22 mouse cellular contexts compared by ENCODE assay signal in the genomic region with DNA sequence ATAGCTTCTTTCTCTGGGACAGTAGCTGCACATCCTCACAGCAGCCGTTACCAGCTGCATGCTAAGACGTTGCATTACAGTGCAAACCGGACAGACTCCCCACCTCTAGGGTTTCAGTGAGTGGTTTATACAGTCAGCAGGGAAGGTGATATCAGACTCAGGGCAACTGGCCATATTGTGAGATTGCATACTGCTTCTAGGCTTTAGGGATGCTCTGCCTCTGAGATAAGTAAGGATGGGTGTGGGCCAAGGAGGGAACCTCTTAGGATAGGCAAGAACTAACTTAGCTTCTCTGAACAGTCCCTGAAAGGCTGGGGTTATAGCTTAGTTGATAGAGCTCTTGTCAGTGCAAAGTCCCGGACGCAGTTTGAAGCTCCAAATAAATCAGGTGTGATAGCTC. TPM values are rescaled to one million over a fixed set of nuclear protein-coding genes. Genes with fewer than 3 reads are reported as not detected.
A peak's percentile ranks its signal among the peaks of the same experiment; 100 is the strongest.
DNase-seq lines count a peak whose midpoint lies in the region; ATAC-seq and TF ChIP-seq lines count a peak whose summit lies in the region.
"Had no signal": no experiment of that assay in that cellular context is flagged by ENCODE, and none has a peak within 500 bp of the region (broad histone marks: within the 10 kb centered on the region; RNA-seq: fewer than 3 reads in every experiment).

No protein-coding gene starts in this region.

- H3K4me1 ChIP-seq in heart, embryonic 15.5 days (replicated peaks) = peaks cover 89% of the 10 kb centered on the region
- peaks cover 43% of the 10 kb centered on the region for H3K4me1 ChIP-seq in heart, adult 2 months (ENCODE audit: control insufficient read depth, insufficient read depth, low read length)
- H3K4me1 ChIP-seq in liver, embryonic 12.5 days = peaks cover 98% of the 10 kb centered on the region
- peaks cover 79% of the 10 kb centered on the region for H3K4me1 ChIP-seq in liver, embryonic 16.5 days (ENCODE audit: control insufficient read depth, low read depth, low read length)
- peaks cover 10% of the 10 kb centered on the region for H3K4me1 ChIP-seq in hindbrain, embryonic 14.5 days (replicated peaks; ENCODE audit: control insufficient read depth, insufficient read depth, low read length)
- peaks cover 11% of the 10 kb centered on the region for H3K4me1 ChIP-seq in hindbrain, embryonic 16.5 days (ENCODE audit: control insufficient read depth, insufficient read depth, low read depth, low read length)

- intact Hi-C loops in heart, adult 2 months (cut with DNase I) = no loop called here

- TF ChIP-seq POLR2A in heart, adult 2 months (IDR thresholded peaks at IDR 0.05; ENCODE audit: insufficient read depth, low read depth, low read length) = no peak

- no peaks in the 10 kb centered on the region for H3K36me3 ChIP-seq in heart, embryonic 15.5 days
- H3K36me3 ChIP-seq in heart, adult 2 months (ENCODE audit: control insufficient read depth, insufficient read depth, low read length) = no peaks in the 10 kb centered on the region; the same call in 1 of the 2 replicates
- H3K36me3 ChIP-seq in liver, embryonic 12.5 days = no peaks in the 10 kb centered on the region
- H3K36me3 ChIP-seq in liver, embryonic 16.5 days (ENCODE audit: control insufficient read depth, insufficient read depth) = no peaks in the 10 kb centered on the region
- no peaks in the 10 kb centered on the region for H3K36me3 ChIP-seq in hindbrain, embryonic 14.5 days (replicated peaks; ENCODE audit: control insufficient read depth, insufficient read depth)
- H3K36me3 ChIP-seq in hindbrain, embryonic 16.5 days (ENCODE audit: control insufficient read depth, insufficient read depth, low read length) = no peaks in the 10 kb centered on the region
- H3K36me3 ChIP-seq: kidney, embryonic 15.5 days; limb, embryonic 13.5 days had no signal

- peak overlapping the region; percentile 64 for H3K27ac ChIP-seq in heart, embryonic 15.5 days
- H3K27ac ChIP-seq in heart, adult 2 months = no peak overlapping the region
- peak overlapping the region; percentile 46 for H3K27ac ChIP-seq in liver, embryonic 12.5 days
- H3K27ac ChIP-seq in liver, embryonic 16.5 days (ENCODE audit: low read length) = no peak overlapping the region; the same call in 1 of the 2 replicates
- H3K27ac ChIP-seq in hindbrain, embryonic 14.5 days = no peak overlapping the region
- no peak overlapping the region for H3K27ac ChIP-seq in hindbrain, embryonic 16.5 days (ENCODE audit: low read depth, low read length)
- H3K27ac ChIP-seq: forebrain, embryonic 13.5 days; hindbrain, embryonic 10.5 days; kidney, embryonic 15.5 days; limb, embryonic 13.5 days had no signal

- no peak for TF ChIP-seq EP300 in heart, adult 2 months (IDR thresholded peaks at IDR 0.05; ENCODE audit: insufficient read depth, low read depth, low read length)

- H3K4me2 ChIP-seq in heart, embryonic 15.5 days = no peak overlapping the region
- H3K4me2 ChIP-seq in liver, embryonic 12.5 days = peak overlapping the region; percentile 83
- peak overlapping the region; percentile 14 for H3K4me2 ChIP-seq in liver, embryonic 16.5 days (ENCODE audit: low read depth, low read length)
- no peak overlapping the region for H3K4me2 ChIP-seq in hindbrain, embryonic 14.5 days (replicated peaks)
- no peak overlapping the region for H3K4me2 ChIP-seq in hindbrain, embryonic 16.5 days (ENCODE audit: low read length)
- H3K4me2 ChIP-seq: forebrain, embryonic 13.5 days; kidney, embryonic 15.5 days; limb, embryonic 13.5 days; lung, embryonic 14.5 days had no signal

- H3K9ac ChIP-seq in heart, embryonic 15.5 days = no peak overlapping the region
- H3K9ac ChIP-seq in heart, adult 2 months (ENCODE audit: low read depth, low read length) = no peak overlapping the region
- H3K9ac ChIP-seq in liver, embryonic 12.5 days = no peak overlapping the region
- H3K9ac ChIP-seq in liver, embryonic 16.5 days (ENCODE audit: low read depth, low read length) = no peak overlapping the region
- H3K9ac ChIP-seq in hindbrain, embryonic 14.5 days = no peak overlapping the region
- no peak overlapping the region for H3K9ac ChIP-seq in hindbrain, embryonic 16.5 days (ENCODE audit: low read depth, low read length)
- H3K9ac ChIP-seq: forebrain, embryonic 13.5 days; kidney, embryonic 15.5 days; limb, embryonic 13.5 days; lung, embryonic 14.5 days had no signal

- no peaks in the 10 kb centered on the region for H3K9me3 ChIP-seq in heart, embryonic 15.5 days (replicated peaks)
- no peaks in the 10 kb centered on the region for H3K9me3 ChIP-seq in liver, embryonic 12.5 days (replicated peaks)
- H3K9me3 ChIP-seq in liver, embryonic 16.5 days (replicated peaks; ENCODE audit: control insufficient read depth, low read length) = no peaks in the 10 kb centered on the region
- no peaks in the 10 kb centered on the region for H3K9me3 ChIP-seq in hindbrain, embryonic 14.5 days (ENCODE audit: control insufficient read depth, low read length)
- H3K9me3 ChIP-seq in hindbrain, embryonic 16.5 days (ENCODE audit: control insufficient read depth, low read length) = no peaks in the 10 kb centered on the region
- H3K9me3 ChIP-seq: forebrain, embryonic 13.5 days; hindbrain, embryonic 10.5 days; kidney, embryonic 15.5 days; limb, embryonic 13.5 days; megakaryocyte, embryonic 14.5 days had no signal

- DNase-seq in heart, adult 2 months = no peak
- DNase-seq in hindbrain, embryonic 14.5 days (ENCODE audit: low spot score) = no peak
- DNase-seq in layer of hippocampus, adult 18-20 months (ENCODE audit: low spot score in 2 of 2) = no peak
- DNase-seq: adrenal gland, postnatal 10 days; cerebellum, postnatal 36 days; gastrocnemius, postnatal 36 days; kidney, adult 11 months; kidney, postnatal 4 days; layer of hippocampus, adult 9-11 months; lung, embryonic 14.5 days; midbrain, embryonic 14.5 days; right cerebral cortex, postnatal 14 days; thymus, postnatal 14 days had no signal

- TF ChIP-seq CTCF in heart, adult 2 months (IDR thresholded peaks at IDR 0.05) = no peak

- H3K79me2 ChIP-seq in heart, adult 2 months (replicated peaks; ENCODE audit: control insufficient read depth, insufficient read depth, low read length) = peaks cover 11% of the 10 kb centered on the region

- H3K4me3 ChIP-seq in heart, embryonic 15.5 days = no peak overlapping the region
- no peak overlapping the region for H3K4me3 ChIP-seq in heart, adult 2 months
- no peak overlapping the region for H3K4me3 ChIP-seq in liver, embryonic 12.5 days
- H3K4me3 ChIP-seq in liver, embryonic 16.5 days (ENCODE audit: low read depth, low read length) = no peak overlapping the region
- H3K4me3 ChIP-seq in hindbrain, embryonic 14.5 days (replicated peaks; ENCODE audit: low read length) = no peak overlapping the region
- no peak overlapping the region for H3K4me3 ChIP-seq in hindbrain, embryonic 16.5 days (ENCODE audit: low read length)
- H3K4me3 ChIP-seq: forebrain, embryonic 13.5 days; hindbrain, embryonic 10.5 days; kidney, embryonic 15.5 days; limb, embryonic 13.5 days; megakaryocyte, embryonic 14.5 days had no signal

- no peaks in the 10 kb centered on the region for H3K27me3 ChIP-seq in heart, embryonic 15.5 days
- H3K27me3 ChIP-seq in heart, adult 2 months (ENCODE audit: control insufficient read depth, insufficient read depth, low read length) = no peaks in the 10 kb centered on the region
- H3K27me3 ChIP-seq in liver, embryonic 12.5 days (replicated peaks) = peaks cover 38% of the 10 kb centered on the region
- no peaks in the 10 kb centered on the region for H3K27me3 ChIP-seq in liver, embryonic 16.5 days (ENCODE audit: control insufficient read depth, insufficient read depth, low read depth, low read length)
- H3K27me3 ChIP-seq in hindbrain, embryonic 14.5 days (ENCODE audit: control insufficient read depth, insufficient read depth, low read length) = no peaks in the 10 kb centered on the region
- no peaks in the 10 kb centered on the region for H3K27me3 ChIP-seq in hindbrain, embryonic 16.5 days (replicated peaks; ENCODE audit: control insufficient read depth, insufficient read depth, low read length)
- H3K27me3 ChIP-seq: forebrain, embryonic 13.5 days; kidney, embryonic 15.5 days; limb, embryonic 13.5 days; megakaryocyte, embryonic 14.5 days had no signal

- WGBS in heart, embryonic 15.5 days = 62% methylated on average over 5 of the region's 5 CpGs
- 71% methylated on average over 5 of the region's 5 CpGs for WGBS in heart, adult 2 months
- 48% methylated on average over 5 of the region's 5 CpGs for WGBS in liver, embryonic 12.5 days (ENCODE audit: insufficient replicate concordance)
- 42% methylated on average over 5 of the region's 5 CpGs for WGBS in liver, embryonic 16.5 days (ENCODE audit: insufficient replicate concordance)
- WGBS in hindbrain, embryonic 14.5 days = 92% methylated on average over 5 of the region's 5 CpGs
- WGBS in hindbrain, embryonic 16.5 days = 89% methylated on average over 5 of the region's 5 CpGs

- ATAC-seq in heart, embryonic 15.5 days (replicated peaks; ENCODE audit: insufficient number of reproducible peaks, insufficient read depth, low FRiP score, low read depth) = no peak
- ATAC-seq in liver, embryonic 12.5 days = peak; percentile 30
- peak; percentile 19; the same call in 1 of the 2 replicates for ATAC-seq in liver, embryonic 16.5 days (ENCODE audit: low read depth)
- no peak for ATAC-seq in hindbrain, embryonic 14.5 days (ENCODE audit: low FRiP score)
- ATAC-seq in hindbrain, embryonic 16.5 days = no peak
- ATAC-seq: forebrain, embryonic 13.5 days had no signal

RNA-seq across cellular contexts. Expression of gene Ccdc12, which starts 13.5 kb away (rescaled TPM):
- 130 and 138 TPM in 2 replicates for polyA plus RNA-seq in heart, embryonic 15.5 days (2015; fragmentation: Nextera tagmentation; extraction: Ambion mirVana)
- 10 to 100 TPM; 54.1 to 66.1 TPM for total RNA-seq in heart, adult 2 months (2021)
- polyA plus RNA-seq in heart, adult 2 months (2012; rRNA removed) = 91.3 and 94.8 TPM in 2 replicates
- polyA plus RNA-seq in liver, embryonic 12.5 days (2016; fragmentation: Nextera tagmentation; extraction: Ambion mirVana) = 103 and 105 TPM in 2 replicates
- polyA plus RNA-seq in liver, embryonic 16.5 days (2015; fragmentation: Nextera tagmentation; extraction: Ambion mirVana) = 59.5 and 60.5 TPM in 2 replicates
- polyA plus RNA-seq in hindbrain, embryonic 14.5 days (2014; fragmentation: Nextera tagmentation; extraction: Ambion mirVana) = 84.6 and 97.6 TPM in 2 replicates
- polyA plus RNA-seq in hindbrain, embryonic 16.5 days (2015; fragmentation: Nextera tagmentation; extraction: Ambion mirVana) = 88.5 and 101 TPM in 2 replicates
- 10 to 100 TPM; 50.9 to 62.8 TPM for total RNA-seq in layer of hippocampus, adult 18-20 months (2021)

RNA-seq across cellular contexts. Expression of gene Nbeal2, which starts 15.8 kb away (rescaled TPM):
- 1.8 and 4.2 TPM in 2 replicates for polyA plus RNA-seq in heart, embryonic 15.5 days (2015; fragmentation: Nextera tagmentation; extraction: Ambion mirVana)
- total RNA-seq in heart, adult 2 months (2021) = 1 to 10 TPM; 7.6 to 8.5 TPM
- polyA plus RNA-seq in heart, adult 2 months (2012; rRNA removed) = 18.4 and 18.8 TPM in 2 replicates
- polyA plus RNA-seq in liver, embryonic 12.5 days (2016; fragmentation: Nextera tagmentation; extraction: Ambion mirVana) = 4.7 and 4.9 TPM in 2 replicates
- 1.7 and 2.8 TPM in 2 replicates for polyA plus RNA-seq in liver, embryonic 16.5 days (2015; fragmentation: Nextera tagmentation; extraction: Ambion mirVana)
- 2.2 and 4.0 TPM in 2 replicates for polyA plus RNA-seq in hindbrain, embryonic 14.5 days (2014; fragmentation: Nextera tagmentation; extraction: Ambion mirVana)
- polyA plus RNA-seq in hindbrain, embryonic 16.5 days (2015; fragmentation: Nextera tagmentation; extraction: Ambion mirVana) = 3.2 and 4.8 TPM in 2 replicates
- 10 to 100 TPM; 13.4 to 18.9 TPM for total RNA-seq in layer of hippocampus, adult 18-20 months (2021)

RNA-seq across cellular contexts. Expression of gene Nradd, which starts 45.5 kb away (rescaled TPM):
- 17.7 and 22.9 TPM in 2 replicates for polyA plus RNA-seq in heart, embryonic 15.5 days (2015; fragmentation: Nextera tagmentation; extraction: Ambion mirVana)
- 1 to 10 TPM; 1.3 to 1.4 TPM for total RNA-seq in heart, adult 2 months (2021)
- 2.7 and 2.9 TPM in 2 replicates for polyA plus RNA-seq in heart, adult 2 months (2012; rRNA removed)
- 5.3 and 6.7 TPM in 2 replicates for polyA plus RNA-seq in liver, embryonic 12.5 days (2016; fragmentation: Nextera tagmentation; extraction: Ambion mirVana)
- polyA plus RNA-seq in liver, embryonic 16.5 days (2015; fragmentation: Nextera tagmentation; extraction: Ambion mirVana) = 1.4 and 1.9 TPM in 2 replicates
- 16.4 and 16.8 TPM in 2 replicates for polyA plus RNA-seq in hindbrain, embryonic 14.5 days (2014; fragmentation: Nextera tagmentation; extraction: Ambion mirVana)
- polyA plus RNA-seq in hindbrain, embryonic 16.5 days (2015; fragmentation: Nextera tagmentation; extraction: Ambion mirVana) = 25.8 and 30.1 TPM in 2 replicates
- 1 to 10 TPM; 2.0 to 3.5 TPM for total RNA-seq in layer of hippocampus, adult 18-20 months (2021)

Comparison
In these comparisons a context has a peak if more than half of its experiments do, and no peak if none do; other contexts are left out.
1. H3K27ac ChIP-seq: peak in heart, embryonic 15.5 days (single experiment) and liver, embryonic 12.5 days (single experiment); none in heart, adult 2 months (single experiment), liver, embryonic 16.5 days (single experiment), hindbrain, embryonic 14.5 days (single experiment) and hindbrain, embryonic 16.5 days (single experiment).
2. ATAC-seq: peak in liver, embryonic 12.5 days (single experiment) and liver, embryonic 16.5 days (single experiment); none in heart, embryonic 15.5 days (single experiment), hindbrain, embryonic 14.5 days (single experiment) and hindbrain, embryonic 16.5 days (single experiment).
3. H3K4me2 ChIP-seq: peak in liver, embryonic 12.5 days (single experiment) and liver, embryonic 16.5 days (single experiment); none in heart, embryonic 15.5 days (single experiment), hindbrain, embryonic 14.5 days (single experiment) and hindbrain, embryonic 16.5 days (single experiment).